Mouse (Mus musculus): ENCODE measurements around the gene Lrp3.

Gene Lrp3

GRCm38 (mm10) chr7:35185889-35186569 is 29.3 kb downstream of the Lrp3 start, which contains the start of gene Slc7a10:
Gene Slc7a10 (plus strand): TSS chr7:35186385.
- no peak for DNase-seq

DNA sequence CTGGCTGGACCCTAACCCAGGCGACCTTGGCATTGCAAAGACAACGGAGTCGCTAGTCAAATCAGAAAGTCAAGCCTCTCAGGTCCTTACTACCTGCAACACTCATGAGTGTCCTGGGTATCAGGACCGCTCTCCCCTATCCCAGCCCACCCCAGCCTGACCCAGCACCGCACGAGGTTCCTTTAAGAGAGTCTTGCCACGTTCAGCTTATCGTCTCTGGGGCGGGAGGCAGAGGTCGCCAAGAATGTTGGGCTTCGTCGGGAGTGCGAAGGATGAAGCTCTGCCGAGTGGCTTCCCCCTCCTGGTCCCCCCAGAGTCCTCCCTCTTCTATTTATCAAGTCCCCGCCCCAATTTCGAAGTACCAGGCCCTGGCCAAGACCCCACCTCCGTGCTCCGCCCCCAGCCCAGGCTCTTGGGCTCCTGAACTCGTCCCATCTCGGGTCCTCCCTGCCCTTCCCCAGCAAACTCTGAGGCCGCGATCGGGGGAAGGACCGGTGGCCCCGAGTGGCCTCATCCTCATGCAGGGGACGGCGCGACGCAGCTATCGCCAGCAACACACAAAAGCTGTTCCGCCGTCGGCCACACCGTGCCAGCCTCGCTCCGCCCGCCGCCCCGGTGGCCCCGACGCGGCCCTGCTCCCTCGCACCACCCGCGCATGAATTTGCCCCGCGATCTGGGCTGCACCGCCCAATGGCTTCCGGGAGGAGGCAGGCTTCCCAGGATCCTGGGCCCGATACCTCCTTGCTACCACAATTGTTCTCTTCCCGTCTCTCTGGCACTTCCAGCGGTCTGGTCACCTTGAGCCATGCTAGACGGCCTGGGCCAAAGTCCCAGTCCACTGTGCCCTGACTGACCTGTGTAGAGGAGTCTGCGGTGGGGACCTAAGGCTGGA is 30.2 kb downstream of the Lrp3 start:
- peak in 1 of 2 experiments; percentile 30 for DNase-seq

DNA sequence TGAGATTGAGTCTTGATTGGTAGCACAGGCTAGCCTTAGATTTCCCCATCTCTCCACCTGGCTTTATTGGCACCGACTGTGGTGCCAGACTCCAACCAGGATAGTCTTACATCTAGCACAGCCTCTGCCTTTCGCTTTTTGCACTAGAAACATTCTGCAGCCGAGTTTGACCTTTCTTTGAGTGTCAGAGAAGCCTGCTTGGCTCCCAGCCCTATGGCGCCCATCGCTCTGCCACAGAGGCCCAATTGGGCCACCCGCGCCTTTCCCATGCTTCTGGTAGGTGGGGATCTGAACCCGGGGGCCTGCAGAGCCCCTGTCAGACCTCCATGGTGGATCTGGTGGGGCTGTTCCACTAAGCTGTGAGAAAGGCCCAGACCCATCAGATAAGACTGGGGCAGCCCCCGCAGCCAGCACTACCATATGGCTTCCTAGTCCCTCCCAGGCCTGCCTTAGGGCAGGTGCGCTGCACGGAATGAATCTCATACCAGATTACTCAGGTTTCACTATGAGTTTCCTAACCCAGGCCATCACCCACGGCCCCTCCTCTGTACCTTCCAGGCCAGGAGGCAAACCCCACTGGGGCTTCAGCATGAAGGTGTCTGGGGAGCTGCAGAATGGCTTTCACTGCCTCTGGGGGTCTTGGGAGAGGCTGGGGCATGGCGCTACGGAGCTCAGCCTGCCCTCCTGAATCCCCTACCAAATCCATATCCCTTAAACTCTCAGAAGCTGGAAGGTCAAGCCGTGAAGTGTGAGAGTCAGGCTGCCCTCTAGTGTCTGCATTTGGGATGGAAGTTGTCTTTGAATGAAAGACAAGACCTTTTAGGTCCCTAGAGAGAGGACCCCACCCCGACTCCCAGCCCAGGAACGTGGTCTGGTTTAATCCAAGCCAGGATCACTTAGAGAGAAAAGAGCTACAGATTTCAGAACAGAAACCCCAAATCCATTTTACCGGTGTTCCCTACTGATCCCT is 38.6 kb downstream of the Lrp3 start:
- peak; percentile 31 to 40 for DNase-seq

- DNase-seq, result no peak
Observed at GRCm38 (mm10) chr7:35175533-35175932, 39.8 kb downstream of the Lrp3 start.

GRCm38 (mm10) chr7:35172519-35172918 is 42.8 kb downstream of the Lrp3 start:
- no peak for DNase-seq

GRCm38 (mm10) chr7:35171867-35172382 is 43.4 kb downstream of the Lrp3 start:
- DNase-seq, result peak; percentile 79 to 81

DNA sequence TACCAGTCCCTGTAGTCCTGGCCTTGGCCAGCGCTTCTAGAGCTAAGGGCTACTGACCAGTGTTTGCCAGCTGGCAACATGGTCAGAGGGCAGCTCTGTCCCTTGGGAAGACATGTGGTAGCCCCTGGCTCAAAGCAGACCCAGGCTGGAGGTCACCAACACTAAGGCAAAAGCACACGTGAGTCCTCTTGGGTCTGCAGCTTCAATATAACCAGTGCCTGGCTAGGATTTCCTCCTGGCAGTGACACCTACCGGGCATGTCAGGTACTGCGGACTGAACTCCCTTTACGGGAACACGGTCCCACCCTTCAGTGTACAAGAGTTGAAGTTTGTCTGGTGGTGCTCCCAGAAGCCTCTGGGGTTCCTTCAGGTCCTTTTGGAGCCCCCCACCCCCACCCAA is 46.0 kb downstream of the Lrp3 start:
- DNase-seq, result peak; percentile 84 to 86

- no peak for DNase-seq
Observed at GRCm38 (mm10) chr7:35167925-35168324, 47.4 kb downstream of the Lrp3 start.

GRCm38 (mm10) chr7:35166988-35167387 is 48.3 kb downstream of the Lrp3 start:
- no peak for DNase-seq

- DNase-seq, result no peak
Observed at GRCm38 (mm10) chr7:35164131-35164530, 51.2 kb downstream of the Lrp3 start.

DNA sequence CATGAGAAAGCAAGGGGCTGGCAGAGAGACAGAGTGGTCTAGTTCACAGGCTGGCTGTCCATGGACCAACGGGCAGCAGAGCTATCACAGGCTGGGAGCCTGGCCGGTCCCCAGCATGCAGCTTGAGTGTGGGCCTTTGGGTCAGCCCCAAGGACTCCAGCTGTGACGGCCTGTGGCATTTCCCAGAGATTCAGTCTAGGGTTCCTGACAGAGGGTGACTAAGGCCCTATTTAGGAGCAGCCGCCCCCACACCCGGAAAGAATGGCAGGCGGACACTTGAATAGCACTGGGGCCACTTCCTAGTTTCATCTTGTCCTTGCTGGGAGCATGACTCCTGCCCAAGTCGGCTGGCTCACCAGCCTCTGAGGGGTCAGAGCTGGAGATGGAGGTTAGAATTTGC is 51.7 kb downstream of the Lrp3 start:
- DNase-seq, result no peak

DNA sequence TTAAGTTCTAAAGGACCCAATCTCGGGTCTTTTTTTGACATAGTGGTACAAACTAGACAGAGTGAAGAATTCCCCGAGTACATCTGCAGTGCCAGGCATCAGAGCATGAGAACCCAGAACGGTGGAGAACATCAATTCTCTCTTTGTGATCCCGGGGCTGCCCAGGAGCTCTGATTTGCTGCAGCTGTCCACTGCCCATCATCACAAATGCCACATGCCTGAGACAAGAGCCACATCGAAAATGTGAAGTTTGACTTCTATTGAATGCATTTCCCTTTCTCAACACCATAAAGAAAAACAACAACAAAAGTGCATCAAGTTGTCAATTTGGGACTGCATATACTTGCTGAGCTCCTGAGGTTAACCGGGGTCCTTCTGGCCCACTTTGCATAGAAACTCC is 52.9 kb downstream of the Lrp3 start:
- no peak for DNase-seq

DNA sequence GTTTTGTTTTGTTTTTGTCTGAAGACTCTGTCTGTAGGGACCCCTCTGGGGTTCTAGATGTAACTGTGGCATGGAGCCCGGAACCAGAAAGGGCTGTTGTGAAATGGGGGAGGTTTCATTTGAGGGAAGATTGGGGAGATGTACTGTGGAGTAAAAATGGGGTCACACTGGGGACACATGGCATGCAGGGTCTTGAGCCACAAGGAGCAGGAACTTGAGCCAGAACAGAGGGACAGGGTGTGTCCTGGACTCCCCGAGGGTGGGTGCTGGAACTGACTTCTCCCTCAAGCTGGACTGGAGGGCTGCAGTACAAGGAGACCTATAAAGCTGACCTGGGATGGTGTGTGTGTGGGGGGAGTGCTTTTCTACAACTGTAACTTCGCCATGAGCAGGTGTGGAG is 57.8 kb downstream of the Lrp3 start:
- no peak for DNase-seq

DNA sequence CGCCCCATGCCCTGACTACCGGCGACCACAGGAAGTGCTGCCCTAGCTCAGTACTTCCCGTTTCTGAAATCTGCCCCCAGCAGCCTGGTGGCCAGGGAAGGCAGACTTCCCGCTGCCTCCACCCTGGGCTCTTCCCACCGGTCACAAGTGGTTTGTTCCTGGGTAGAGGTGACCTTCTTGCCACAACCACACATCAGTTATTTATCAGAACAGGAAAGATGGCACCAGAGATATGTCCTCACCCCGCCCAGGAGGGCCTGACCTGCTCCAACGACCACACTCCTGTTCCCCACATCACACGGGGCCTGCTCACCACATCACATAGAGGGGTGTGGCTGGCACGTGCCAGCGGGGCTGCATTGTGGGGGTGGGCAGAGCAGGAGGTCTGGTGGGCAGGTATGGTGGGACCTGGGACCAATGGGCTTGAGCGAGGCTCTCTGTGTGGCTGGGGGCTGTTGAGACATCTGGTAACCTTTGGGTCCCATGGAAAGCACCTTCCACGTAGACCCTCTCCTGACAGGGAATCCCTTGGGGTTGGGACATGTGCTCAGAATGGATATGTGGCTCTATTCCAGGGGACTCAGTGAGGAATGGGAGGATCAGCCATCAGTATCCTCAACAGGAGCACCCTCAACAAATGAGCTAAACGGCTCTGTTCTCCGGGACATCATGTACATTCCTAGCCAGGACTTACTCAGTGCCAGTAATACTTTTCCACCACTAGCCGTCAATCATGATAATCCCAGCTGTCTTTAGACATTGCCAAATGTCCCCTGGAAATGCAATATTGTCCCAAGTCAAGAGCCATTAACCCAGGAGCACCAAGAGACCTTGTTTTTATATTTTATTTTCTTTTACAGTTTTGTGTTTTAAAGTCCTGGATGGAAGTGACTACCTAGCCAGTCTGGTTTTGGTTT is 58.5 kb downstream of the Lrp3 start:
- no peak for DNase-seq

GRCm38 (mm10) chr7:35154449-35154848 is 60.8 kb downstream of the Lrp3 start:
- no peak for DNase-seq

GRCm38 (mm10) chr7:35150860-35151259 is 64.4 kb downstream of the Lrp3 start:
- no peak for DNase-seq

All from cerebellum, adult 18-20 months (tissue).